Mouse (Mus musculus): Measurements from ENCODE around the gene Defb18. TPM values are rescaled to one million over a fixed set of nuclear protein-coding genes. Genes with fewer than 3 reads are reported as not detected.

Defb18 gene
- not detected for polyA plus RNA-seq (2017; shearing (Covaris generic))

GRCm38 (mm10) chr1:18237343-18237742 is at the start of gene Defb18:
Gene Defb18 (minus strand): TSS chr1:18237443.

GRCm38 (mm10) chr1:18265038-18265437 is 27.8 kb upstream of the Defb18 start, which contains the start of gene Defb41:
Gene Defb41 (minus strand): TSS chr1:18265138.

Other genes with a start within 250 kb of the Defb18 start
- gene Crisp4, start 91.5 kb downstream of the Defb18 start, polyA plus RNA-seq (2017; shearing (Covaris generic)): under 1 TPM in 1 of 2 experiments, not detected in 1; 0.24 TPM
- not detected for gene Defb41, start 27.7 kb upstream of the Defb18 start, polyA plus RNA-seq (2017; shearing (Covaris generic))